Mouse (Mus musculus): ENCODE results near the gene Pcnx. TPM values are rescaled to one million over a fixed set of nuclear protein-coding genes. Genes with fewer than 3 reads are reported as not detected.
"Not testable (repeated sequence)": the region's sequence is repeated elsewhere in the genome, so short reads cannot be mapped to it uniquely, and the experiment has no call there.

Gene Pcnx
- polyA plus RNA-seq, 1 experiment from 2014 or later = 8.6 TPM

- not testable (repeated sequence) for H3K27me3 ChIP-seq (replicated peaks; ENCODE audit: control insufficient read depth, insufficient read depth, low read length); H3K4me3 ChIP-seq (ENCODE audit: low read length); H3K4me1 ChIP-seq (ENCODE audit: control insufficient read depth, insufficient read depth, low read depth, low read length); H3K27ac ChIP-seq (ENCODE audit: low read depth, low read length); H3K4me2 ChIP-seq (ENCODE audit: low read length); H3K36me3 ChIP-seq (ENCODE audit: control insufficient read depth, insufficient read depth, low read length); H3K9me3 ChIP-seq (ENCODE audit: control insufficient read depth, low read length); H3K9ac ChIP-seq (ENCODE audit: low read depth, low read length)
- ATAC-seq = peak; percentile 97
- WGBS = no CpG with 5 or more reads among the region's 6 CpGs
Observed at GRCm38 (mm10) chr12:82033524-82033923, 173.7 kb downstream of the Pcnx start.

- WGBS = no CpG with 5 or more reads among the region's 6 CpGs
- H3K4me2 ChIP-seq (ENCODE audit: low read length); H3K27me3 ChIP-seq (replicated peaks; ENCODE audit: control insufficient read depth, insufficient read depth, low read length); H3K9ac ChIP-seq (ENCODE audit: low read depth, low read length); H3K27ac ChIP-seq (ENCODE audit: low read depth, low read length); H3K4me3 ChIP-seq (ENCODE audit: low read length); H3K4me1 ChIP-seq (ENCODE audit: control insufficient read depth, insufficient read depth, low read depth, low read length); H3K9me3 ChIP-seq (ENCODE audit: control insufficient read depth, low read length); ATAC-seq; H3K36me3 ChIP-seq (ENCODE audit: control insufficient read depth, insufficient read depth, low read length): not testable (repeated sequence)
Observed at GRCm38 (mm10) chr12:82033973-82034372, 174.2 kb downstream of the Pcnx start.

- H3K4me2 ChIP-seq (ENCODE audit: low read length); H3K27ac ChIP-seq (ENCODE audit: low read depth, low read length); H3K9me3 ChIP-seq (ENCODE audit: control insufficient read depth, low read length); H3K4me3 ChIP-seq (ENCODE audit: low read length); H3K9ac ChIP-seq (ENCODE audit: low read depth, low read length); H3K36me3 ChIP-seq (ENCODE audit: control insufficient read depth, insufficient read depth, low read length); H3K4me1 ChIP-seq (ENCODE audit: control insufficient read depth, insufficient read depth, low read depth, low read length); H3K27me3 ChIP-seq (replicated peaks; ENCODE audit: control insufficient read depth, insufficient read depth, low read length): not testable (repeated sequence)
- WGBS = no CpG with 5 or more reads among the region's 4 CpGs
- ATAC-seq = peak; percentile 42; the same call in 1 of the 2 replicates
Observed at GRCm38 (mm10) chr12:82044078-82044477, 184.3 kb downstream of the Pcnx start.

Other genes starting within 250 kb of the Pcnx start
- 19.3 TPM in 2 replicates for gene Ttc9, start 228.8 kb upstream of the Pcnx start, polyA plus RNA-seq (2015; fragmentation: Nextera tagmentation; extraction: Ambion mirVana)
- 7.3 and 8.7 TPM in 2 replicates for gene Map3k9, start 78.8 kb upstream of the Pcnx start, polyA plus RNA-seq (2015; fragmentation: Nextera tagmentation; extraction: Ambion mirVana)

Measured in hindbrain, embryonic 16.5 days (tissue).